Mouse (Mus musculus) thymus, postnatal 14 days (tissue): ENCODE measurements at regions not wholly inside any gene's neighbourhood (a gene's known extent, or its start where the extent isn't known, plus 50 kb on each side); places are given as distances from the start of the nearest gene placed in this dataset.
A peak's percentile ranks its signal among the peaks of the same experiment; 100 is the strongest.

Experiments
- DNase-seq: peaks from one replicate; pipeline ENCODE4 v3.0.0; 2021

- DNase-seq = no peak
Measured at GRCm38 (mm10) chr8:34368556-34368955, 257.0 kb upstream of the Gm10131 start.

- DNase-seq = peak; percentile 80
Measured at GRCm38 (mm10) chr8:34364446-34365035, 253.0 kb upstream of the Gm10131 start.

GRCm38 (mm10) chr8:34363679-34364078, 252.1 kb upstream of the Gm10131 start:
- DNase-seq = no peak

- DNase-seq = no peak
Measured at GRCm38 (mm10) chr8:34363131-34363530, 251.6 kb upstream of the Gm10131 start.

GRCm38 (mm10) chr8:34361377-34361776, 249.8 kb upstream of the Gm10131 start:
- DNase-seq = no peak

GRCm38 (mm10) chr8:34359776-34360175, 248.2 kb upstream of the Gm10131 start:
- no peak for DNase-seq

- DNase-seq = no peak
Measured at GRCm38 (mm10) chr8:34355059-34355458, 243.5 kb upstream of the Gm10131 start.

- DNase-seq = peak; percentile 62
Measured at GRCm38 (mm10) chr8:34353140-34353855, 241.8 kb upstream of the Gm10131 start.

GRCm38 (mm10) chr8:34334851-34335250, 223.3 kb upstream of the Gm10131 start:
- no peak for DNase-seq

GRCm38 (mm10) chr8:34331673-34332072, 220.1 kb upstream of the Gm10131 start:
- DNase-seq = no peak

- DNase-seq = no peak
Measured at GRCm38 (mm10) chr8:34326614-34326965, 215.1 kb upstream of the Gm10131 start.

- DNase-seq = no peak
Measured at GRCm38 (mm10) chr8:34325841-34326613, 214.5 kb upstream of the Gm10131 start.

- DNase-seq = no peak
Measured at GRCm38 (mm10) chr8:34320158-34320587, 208.6 kb upstream of the Gm10131 start.

- no peak for DNase-seq
Measured at GRCm38 (mm10) chr8:34319719-34320118, 208.2 kb upstream of the Gm10131 start.

- DNase-seq = no peak
Measured at GRCm38 (mm10) chr8:34315233-34315632, 203.7 kb upstream of the Gm10131 start.

GRCm38 (mm10) chr8:34305542-34306485, 194.3 kb upstream of the Gm10131 start:
- no peak for DNase-seq

- no peak for DNase-seq
Measured at GRCm38 (mm10) chr8:34303815-34304214, 192.3 kb upstream of the Gm10131 start.

GRCm38 (mm10) chr8:34300331-34300903, 188.9 kb upstream of the Gm10131 start:
- DNase-seq = no peak

GRCm38 (mm10) chr8:34294721-34295120, 183.2 kb upstream of the Gm10131 start:
- no peak for DNase-seq

- no peak for DNase-seq
Measured at GRCm38 (mm10) chr8:34290670-34291069, 179.1 kb upstream of the Gm10131 start.

- no peak for DNase-seq
Measured at GRCm38 (mm10) chr8:34287801-34288200, 176.3 kb upstream of the Gm10131 start.

GRCm38 (mm10) chr8:34284576-34284975, 173.0 kb upstream of the Gm10131 start:
- no peak for DNase-seq
